Mouse (Mus musculus): ENCODE measurements around the gene Slc7a9. TPM values are rescaled to one million over a fixed set of nuclear protein-coding genes. Genes with fewer than 3 reads are reported as not detected.

Gene Slc7a9
- polyA plus RNA-seq, 1 experiment = not detected

DNA sequence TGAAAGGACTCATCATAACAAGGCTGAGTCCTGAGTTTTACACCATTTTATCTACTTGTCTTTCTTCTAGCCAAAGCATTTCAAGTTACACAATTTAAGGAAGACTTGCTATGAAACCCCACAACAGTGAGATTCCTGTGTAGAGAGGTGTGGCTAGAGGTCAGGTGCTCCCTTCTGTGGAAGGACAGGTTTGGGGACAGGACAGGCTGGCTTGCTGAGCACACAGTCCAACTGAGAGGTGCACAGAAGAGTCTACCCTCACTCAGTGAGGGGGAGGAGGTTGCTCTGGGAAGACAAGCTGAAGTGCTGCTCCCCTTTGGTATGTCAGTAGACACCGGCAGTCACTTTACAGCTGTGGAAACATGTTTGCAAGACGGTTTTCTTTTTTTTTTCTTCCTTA lies 27.9 kb downstream of the Slc7a9 start:
- no peaks in the 10 kb centered on the region for H3K36me3 ChIP-seq (ENCODE audit: control insufficient read depth, insufficient read depth)
- no peak overlapping the region for H3K4me2 ChIP-seq (ENCODE audit: low read depth)
- TF ChIP-seq SRF (IDR thresholded peaks at IDR 0.05; ENCODE audit: control insufficient read depth, insufficient read length, low read depth) (no peak), POLR2A (IDR thresholded peaks at IDR 0.05; ENCODE audit: insufficient read length, low read depth) (no peak), USF1 (IDR thresholded peaks at IDR 0.05; ENCODE audit: low read depth) (no peak), MYOD1 (IDR thresholded peaks at IDR 0.05; ENCODE audit: control insufficient read depth in 1 of 3, insufficient read length in 2 of 3, low read depth in 2 of 3) (no peak), E2F4 (IDR thresholded peaks at IDR 0.05; ENCODE audit: insufficient read depth) (no peak), REST (IDR thresholded peaks at IDR 0.05; ENCODE audit: insufficient read depth, insufficient read length) (no peak), CEBPB (IDR thresholded peaks at IDR 0.05; ENCODE audit: insufficient read depth, poor library complexity, severe bottlenecking) (no peak), TCF3 (IDR thresholded peaks at IDR 0.05; ENCODE audit: insufficient read length, low read depth) (no peak), POLR2AphosphoS2 (IDR thresholded peaks at IDR 0.05; ENCODE audit: insufficient read length, low read depth) (no peak), MAX (IDR thresholded peaks at IDR 0.05; ENCODE audit: low read depth) (no peak), TCF12 (IDR thresholded peaks at IDR 0.05; ENCODE audit: insufficient read depth, poor library complexity, severe bottlenecking) (no peak), MYOG (IDR thresholded peaks at IDR 0.05; ENCODE audit: control insufficient read depth in 1 of 3, insufficient read depth in 1 of 3, insufficient read length in 2 of 3, low read depth in 2 of 3) (no peak)
- no peaks in the 10 kb centered on the region for H3K79me2 ChIP-seq (ENCODE audit: control insufficient read depth, insufficient read depth)
- H3K27me3 ChIP-seq (ENCODE audit: control insufficient read depth, insufficient read depth, insufficient read length) = peaks cover 21% of the 10 kb centered on the region
- no peak overlapping the region for H3ac ChIP-seq (ENCODE audit: control insufficient read depth, insufficient read length)
- H3K4me3 ChIP-seq = no peak overlapping the region

DNA sequence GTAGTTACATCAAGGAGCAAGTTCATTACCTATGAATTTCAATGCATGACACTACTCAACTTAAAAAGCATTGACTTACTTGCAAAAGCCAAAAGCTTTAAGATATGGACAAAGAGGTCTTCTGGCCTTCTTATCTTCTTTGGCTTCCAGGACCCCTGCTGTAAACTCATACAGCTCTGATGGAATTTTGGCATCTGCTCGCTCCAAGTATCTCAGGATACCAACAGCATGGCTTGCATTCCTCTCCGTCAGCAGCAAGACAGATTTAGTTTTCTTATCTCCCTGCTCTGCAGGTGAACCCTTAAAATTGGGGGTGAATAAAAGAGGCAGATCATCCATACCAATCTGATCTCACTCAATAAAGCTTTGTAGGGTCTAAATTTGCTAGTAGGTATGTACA lies 36.5 kb downstream of the Slc7a9 start:
- Histone ChIP-seq H3K79me2 (ENCODE audit: control insufficient read depth, insufficient read depth) (no peaks in the 10 kb centered on the region), H3ac (ENCODE audit: control insufficient read depth, insufficient read length) (no peak overlapping the region), H3K36me3 (ENCODE audit: control insufficient read depth, insufficient read depth) (no peaks in the 10 kb centered on the region), H3K4me2 (ENCODE audit: low read depth) (no peak overlapping the region), H3K4me3 (no peak overlapping the region), H3K27me3 (ENCODE audit: control insufficient read depth, insufficient read depth, insufficient read length) (peaks cover 10% of the 10 kb centered on the region)
- TF ChIP-seq POLR2A (IDR thresholded peaks at IDR 0.05; ENCODE audit: insufficient read length, low read depth) (no peak), SRF (IDR thresholded peaks at IDR 0.05; ENCODE audit: control insufficient read depth, insufficient read length, low read depth) (no peak), MYOD1 (IDR thresholded peaks at IDR 0.05; ENCODE audit: control insufficient read depth in 1 of 3, insufficient read length in 2 of 3, low read depth in 2 of 3) (no peak), USF1 (IDR thresholded peaks at IDR 0.05; ENCODE audit: low read depth) (no peak)

DNA sequence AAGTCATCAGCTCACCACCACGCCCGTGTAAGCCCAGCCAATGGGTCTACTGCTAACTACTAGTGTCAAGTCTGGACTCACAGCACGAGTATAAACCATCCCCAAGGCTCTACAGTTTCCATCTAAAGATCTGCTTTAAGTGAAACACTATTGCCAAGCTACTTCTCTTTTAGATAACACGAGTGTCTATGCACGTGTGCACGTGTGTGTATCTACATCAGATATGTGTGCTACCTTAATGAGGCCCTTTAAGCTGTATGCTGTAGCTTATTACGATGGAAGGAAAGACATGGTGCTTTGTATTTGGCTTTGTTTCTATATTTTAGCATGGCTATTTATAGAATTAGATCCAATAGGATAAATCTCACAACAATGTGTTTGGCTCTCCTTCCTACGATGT lies 38.0 kb downstream of the Slc7a9 start:
- Histone ChIP-seq H3K4me2 (ENCODE audit: low read depth) (no peak overlapping the region), H3K79me2 (ENCODE audit: control insufficient read depth, insufficient read depth) (no peaks in the 10 kb centered on the region), H3K36me3 (ENCODE audit: control insufficient read depth, insufficient read depth) (no peaks in the 10 kb centered on the region), H3K4me3 (no peak overlapping the region), H3K27me3 (ENCODE audit: control insufficient read depth, insufficient read depth, insufficient read length) (peaks cover 10% of the 10 kb centered on the region), H3ac (ENCODE audit: control insufficient read depth, insufficient read length) (no peak overlapping the region)
- no peak for TF ChIP-seq E2F4 (IDR thresholded peaks at IDR 0.05; ENCODE audit: insufficient read depth)
- no peak for TF ChIP-seq MAX (IDR thresholded peaks at IDR 0.05; ENCODE audit: low read depth)
- no peak for TF ChIP-seq MYOD1 (IDR thresholded peaks at IDR 0.05; ENCODE audit: control insufficient read depth in 1 of 3, insufficient read length in 2 of 3, low read depth in 2 of 3)
- TF ChIP-seq REST (IDR thresholded peaks at IDR 0.05; ENCODE audit: insufficient read depth, insufficient read length) = no peak
- TF ChIP-seq CEBPB (IDR thresholded peaks at IDR 0.05; ENCODE audit: insufficient read depth, poor library complexity, severe bottlenecking) = no peak
- no peak for TF ChIP-seq POLR2A (IDR thresholded peaks at IDR 0.05; ENCODE audit: insufficient read length, low read depth)
- TF ChIP-seq POLR2AphosphoS2 (IDR thresholded peaks at IDR 0.05; ENCODE audit: insufficient read length, low read depth) = no peak
- no peak for TF ChIP-seq SRF (IDR thresholded peaks at IDR 0.05; ENCODE audit: control insufficient read depth, insufficient read length, low read depth)
- TF ChIP-seq TCF12 (IDR thresholded peaks at IDR 0.05; ENCODE audit: insufficient read depth, poor library complexity, severe bottlenecking) = no peak
- TF ChIP-seq TCF3 (IDR thresholded peaks at IDR 0.05; ENCODE audit: insufficient read length, low read depth) = no peak

DNA sequence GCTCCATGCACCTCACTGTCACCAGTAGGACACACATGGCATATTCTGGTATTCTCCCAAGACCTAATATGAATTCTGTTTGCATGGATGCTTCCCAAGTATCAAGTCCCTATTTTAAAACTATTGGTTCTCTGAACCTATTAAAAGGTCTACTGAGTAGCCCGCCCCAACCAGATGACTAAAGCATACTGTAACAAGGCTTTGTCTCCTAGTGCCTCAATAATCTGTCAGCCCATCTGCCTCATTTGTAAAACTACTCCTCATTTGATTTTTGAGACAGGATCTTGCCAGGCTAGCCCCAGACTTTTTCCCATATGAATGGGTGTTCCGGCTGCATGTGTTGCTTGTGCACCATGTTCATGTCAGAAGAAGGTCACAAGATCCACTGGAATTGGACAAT lies 41.6 kb downstream of the Slc7a9 start:
- TF ChIP-seq USF1 (IDR thresholded peaks at IDR 0.05; ENCODE audit: low read depth) (no peak), MYOD1 (IDR thresholded peaks at IDR 0.05; ENCODE audit: control insufficient read depth in 1 of 3, insufficient read length in 2 of 3, low read depth in 2 of 3) (no peak), E2F4 (IDR thresholded peaks at IDR 0.05; ENCODE audit: insufficient read depth) (no peak), SRF (IDR thresholded peaks at IDR 0.05; ENCODE audit: control insufficient read depth, insufficient read length, low read depth) (no peak), POLR2AphosphoS2 (IDR thresholded peaks at IDR 0.05; ENCODE audit: insufficient read length, low read depth) (no peak), TCF12 (IDR thresholded peaks at IDR 0.05; ENCODE audit: insufficient read depth, poor library complexity, severe bottlenecking) (no peak), TCF3 (IDR thresholded peaks at IDR 0.05; ENCODE audit: insufficient read length, low read depth) (no peak), MYOG (IDR thresholded peaks at IDR 0.05; ENCODE audit: control insufficient read depth in 1 of 3, insufficient read depth in 1 of 3, insufficient read length in 2 of 3, low read depth in 2 of 3) (no peak)
- H3K4me2 ChIP-seq (ENCODE audit: low read depth) = no peak overlapping the region
- H3K36me3 ChIP-seq (ENCODE audit: control insufficient read depth, insufficient read depth) = no peaks in the 10 kb centered on the region
- H3K4me3 ChIP-seq = no peak overlapping the region
- H3ac ChIP-seq (ENCODE audit: control insufficient read depth, insufficient read length) = no peak overlapping the region
- H3K27me3 ChIP-seq (ENCODE audit: control insufficient read depth, insufficient read depth, insufficient read length) = peaks cover 14% of the 10 kb centered on the region
- no peaks in the 10 kb centered on the region for H3K79me2 ChIP-seq (ENCODE audit: control insufficient read depth, insufficient read depth)

DNA sequence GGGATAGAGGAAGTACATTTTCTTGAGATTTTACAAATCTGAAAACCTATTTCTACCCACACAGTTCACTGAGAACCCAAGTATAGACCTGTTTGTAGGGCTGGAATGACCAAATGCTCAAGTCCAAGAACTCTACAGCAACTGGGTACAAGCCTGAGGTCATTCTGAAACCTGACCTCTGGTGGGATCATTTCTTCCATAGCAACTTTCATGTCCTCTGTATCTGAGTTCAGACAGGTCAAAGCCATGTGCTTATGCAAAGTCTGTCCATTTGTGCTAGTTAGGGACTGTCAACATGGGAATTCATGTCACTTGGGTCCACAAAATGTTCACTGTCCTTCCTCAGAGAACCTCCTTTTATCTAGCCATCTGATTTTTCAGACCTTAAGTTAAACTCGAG lies 42.4 kb downstream of the Slc7a9 start:
- Histone ChIP-seq H3K79me2 (ENCODE audit: control insufficient read depth, insufficient read depth) (no peaks in the 10 kb centered on the region), H3K27me3 (ENCODE audit: control insufficient read depth, insufficient read depth, insufficient read length) (peaks cover 14% of the 10 kb centered on the region), H3K4me2 (ENCODE audit: low read depth) (no peak overlapping the region), H3K36me3 (ENCODE audit: control insufficient read depth, insufficient read depth) (no peaks in the 10 kb centered on the region), H3K4me3 (no peak overlapping the region), H3ac (ENCODE audit: control insufficient read depth, insufficient read length) (no peak overlapping the region)
- TF ChIP-seq POLR2AphosphoS2 (IDR thresholded peaks at IDR 0.05; ENCODE audit: insufficient read length, low read depth) (no peak), REST (IDR thresholded peaks at IDR 0.05; ENCODE audit: insufficient read depth, insufficient read length) (no peak), E2F4 (IDR thresholded peaks at IDR 0.05; ENCODE audit: insufficient read depth) (no peak), USF1 (IDR thresholded peaks at IDR 0.05; ENCODE audit: low read depth) (no peak), MYOG (IDR thresholded peaks at IDR 0.05; ENCODE audit: control insufficient read depth in 1 of 3, insufficient read depth in 1 of 3, insufficient read length in 2 of 3, low read depth in 2 of 3) (no peak), MYOD1 (IDR thresholded peaks at IDR 0.05; ENCODE audit: control insufficient read depth in 1 of 3, insufficient read length in 2 of 3, low read depth in 2 of 3) (no peak), CEBPB (IDR thresholded peaks at IDR 0.05; ENCODE audit: insufficient read depth, poor library complexity, severe bottlenecking) (no peak), MAX (IDR thresholded peaks at IDR 0.05; ENCODE audit: low read depth) (no peak), TCF12 (IDR thresholded peaks at IDR 0.05; ENCODE audit: insufficient read depth, poor library complexity, severe bottlenecking) (no peak), POLR2A (IDR thresholded peaks at IDR 0.05; ENCODE audit: insufficient read length, low read depth) (no peak)

All from myocyte (in vitro differentiated cells).